Mouse (Mus musculus) CD4-positive naive resting alpha-beta T cell, adult 76 days (primary cell): ENCODE measurements around the gene Gm29866. TPM values are rescaled to one million over a fixed set of nuclear protein-coding genes. Genes with fewer than 3 reads are reported as not detected.

ENCODE experiments used
- total RNA-seq: library from RNA; stranded (reverse); gene quantifications from one replicate; pipeline ENCODE4 v1.2.4, GENCODE M21; 2023

The Gm29866 gene
- not detected for total RNA-seq

GRCm38 (mm10) chrY:20993557-20993956 is at the start of gene Gm29866:
Gene Gm29866 (minus strand): TSS chrY:20993657.

Other genes starting within 250 kb of the Gm29866 start
- gene Gm20909, start 170.9 kb upstream of the Gm29866 start, total RNA-seq, result not detected
- gene Gm20865, start 247.9 kb upstream of the Gm29866 start, total RNA-seq, result not detected